In genomic region chr10:88379013-88379885, GRCm38 (mm10) we compare ENCODE assay signal across 8 mouse cellular contexts. TPM values are rescaled to one million over a fixed set of nuclear protein-coding genes. Genes with fewer than 3 reads are reported as not detected.
DNase-seq lines count a peak whose midpoint lies in the region; ATAC-seq lines count a peak whose summit lies in the region.

TSS of gene Dram1 (minus strand) at chr10:88379080.
TSS of gene Gnptab (plus strand) at chr10:88379132.

- H3K4me1 ChIP-seq in embryonic facial prominence, embryonic 13.5 days, result peaks cover 19% of the 10 kb centered on the region
- H3K4me1 ChIP-seq in limb, embryonic 13.5 days, result peaks cover 25% of the 10 kb centered on the region
- H3K4me1 ChIP-seq in midbrain, embryonic 15.5 days, result peaks cover 24% of the 10 kb centered on the region

- H3K4me2 ChIP-seq in embryonic facial prominence, embryonic 13.5 days, result peak within 1 kb of the TSS; percentile 87
- peak within 1 kb of the TSS; percentile 81 for H3K4me2 ChIP-seq in limb, embryonic 13.5 days (replicated peaks)
- H3K4me2 ChIP-seq in midbrain, embryonic 15.5 days, result peak within 1 kb of the TSS; percentile 83

- no peaks in the 10 kb centered on the region for H3K9me3 ChIP-seq in embryonic facial prominence, embryonic 13.5 days
- no peaks in the 10 kb centered on the region for H3K9me3 ChIP-seq in limb, embryonic 13.5 days
- no peaks in the 10 kb centered on the region for H3K9me3 ChIP-seq in midbrain, embryonic 15.5 days

- DNase-seq in 3134 (ENCODE audit: extremely low read depth, insufficient read length, low spot score), result peak; percentile 87
- DNase-seq in adrenal gland, postnatal 36 days, result peak; percentile 91 to 94
- DNase-seq in heart, adult 8-10 months (ENCODE audit: low spot score), result peak; percentile 80
- DNase-seq in kidney, adult 9 months, result peak; percentile 86
- DNase-seq in spleen, adult 18-20 months, result peak; percentile 84 to 93

- H3K9ac ChIP-seq in embryonic facial prominence, embryonic 13.5 days, result peak within 1 kb of the TSS; percentile 79
- H3K9ac ChIP-seq in limb, embryonic 13.5 days, result peak within 1 kb of the TSS; percentile 82
- H3K9ac ChIP-seq in midbrain, embryonic 15.5 days, result peak within 1 kb of the TSS; percentile 90

- 0 out of 2 replicates have a peak, but pooled peaks cover 5% of the 10 kb centered on the region for H3K27me3 ChIP-seq in embryonic facial prominence, embryonic 13.5 days
- H3K27me3 ChIP-seq in limb, embryonic 13.5 days, result no peaks in the 10 kb centered on the region
- H3K27me3 ChIP-seq in midbrain, embryonic 15.5 days (replicated peaks), result no peaks in the 10 kb centered on the region

- H3K27ac ChIP-seq in embryonic facial prominence, embryonic 13.5 days, result peak within 1 kb of the TSS; percentile 66
- H3K27ac ChIP-seq in limb, embryonic 13.5 days, result no peak within 1 kb of the TSS
- H3K27ac ChIP-seq in midbrain, embryonic 15.5 days, result peak within 1 kb of the TSS; percentile 88

- H3K4me3 ChIP-seq in embryonic facial prominence, embryonic 13.5 days, result peak within 1 kb of the TSS; percentile 66
- H3K4me3 ChIP-seq in limb, embryonic 13.5 days, result peak within 1 kb of the TSS; percentile 77
- H3K4me3 ChIP-seq in midbrain, embryonic 15.5 days, result peak within 1 kb of the TSS; percentile 80

- WGBS in embryonic facial prominence, embryonic 13.5 days, result under 1% methylated on average over 87 of the region's 87 CpGs
- under 1% methylated on average over 86 of the region's 87 CpGs for WGBS in limb, embryonic 13.5 days
- under 1% methylated on average over 86 of the region's 87 CpGs for WGBS in midbrain, embryonic 15.5 days

- ATAC-seq in embryonic facial prominence, embryonic 13.5 days (ENCODE audit: insufficient number of reproducible peaks, insufficient read depth, low FRiP score, low TSS enrichment, low read depth), result peak; percentile 85
- ATAC-seq in limb, embryonic 13.5 days (ENCODE audit: low FRiP score, low read depth), result peak; percentile 83
- ATAC-seq in midbrain, embryonic 15.5 days (replicated peaks), result peak; percentile 92

- H3K36me3 ChIP-seq in embryonic facial prominence, embryonic 13.5 days, result no peaks in the 10 kb centered on the region
- H3K36me3 ChIP-seq in limb, embryonic 13.5 days, result no peaks in the 10 kb centered on the region
- H3K36me3 ChIP-seq in midbrain, embryonic 15.5 days (replicated peaks), result no peaks in the 10 kb centered on the region

RNA-seq across cellular contexts. Expression of gene Dram1, which starts in this region (rescaled TPM):
- 10 to 100 TPM; 10.6 to 19.6 TPM for total RNA-seq in adrenal gland, postnatal 36 days (2021)
- polyA plus RNA-seq in embryonic facial prominence, embryonic 13.5 days (2015; fragmentation: Nextera tagmentation; extraction: Ambion mirVana), result 1.5 and 2.0 TPM in 2 replicates
- total RNA-seq in heart, adult 8-10 months (2022), result 1 to 10 TPM; 2.2 to 4.1 (median 3.2) TPM
- polyA plus RNA-seq in limb, embryonic 13.5 days (2015; fragmentation: Nextera tagmentation; extraction: Ambion mirVana), result 0.83 and 1.0 TPM in 2 replicates
- polyA plus RNA-seq in midbrain, embryonic 15.5 days (2015; fragmentation: Nextera tagmentation; extraction: Ambion mirVana), result 0.46 and 0.55 TPM in 2 replicates

RNA-seq across cellular contexts. Expression of gene Gnptab, which starts in this region (rescaled TPM):
- total RNA-seq in adrenal gland, postnatal 36 days (2021), result 10 to 100 TPM; 25.2 to 28.7 TPM
- 10.3 and 10.8 TPM in 2 replicates for polyA plus RNA-seq in embryonic facial prominence, embryonic 13.5 days (2015; fragmentation: Nextera tagmentation; extraction: Ambion mirVana)
- total RNA-seq in heart, adult 8-10 months (2022), result 10 to 100 TPM; 22.0 to 32.7 (median 25.8) TPM
- polyA plus RNA-seq in limb, embryonic 13.5 days (2015; fragmentation: Nextera tagmentation; extraction: Ambion mirVana), result 8.2 and 8.7 TPM in 2 replicates
- 20.7 and 24.1 TPM in 2 replicates for polyA plus RNA-seq in midbrain, embryonic 15.5 days (2015; fragmentation: Nextera tagmentation; extraction: Ambion mirVana)
